Mouse (Mus musculus) stomach, embryonic 15.5 days (tissue): Measurements from ENCODE around the gene Olfr827. TPM values are rescaled to one million over a fixed set of nuclear protein-coding genes. Genes with fewer than 3 reads are reported as not detected.

Source experiments
- ATAC-seq: fragments of 200-750 bp; cut with Nextera tagmentation; 2 replicates; pipeline ENCODE4 v1.8.0; 2017; ENCODE audit warnings: low read depth, moderate number of reproducible peaks, moderate TSS enrichment; ENCODE audit not compliant: insufficient read depth, low FRiP score
- H3K27ac ChIP-seq: fragments of 300-500 bp; sonication (generic); 2 replicates; pipeline ENCODE4 v1.5.1; 2015; ENCODE audit warnings: mild to moderate bottlenecking, inconsistent platforms
- H3K27me3 ChIP-seq: fragments of 300-500 bp; sonication (generic); replicated peaks from 2 replicates; pipeline ENCODE4 v1.6.1; 2015; ENCODE audit warnings: inconsistent platforms
- H3K36me3 ChIP-seq: fragments of 300-500 bp; sonication (generic); 2 replicates; pipeline ENCODE4 v1.6.1; 2015; ENCODE audit warnings: inconsistent platforms
- H3K4me1 ChIP-seq: fragments of 300-500 bp; sonication (generic); 2 replicates; pipeline ENCODE4 v1.6.1; 2015; ENCODE audit warnings: inconsistent platforms
- H3K4me2 ChIP-seq: fragments of 300-500 bp; sonication (generic); 2 replicates; pipeline ENCODE4 v1.6.1; 2015; ENCODE audit warnings: mild to moderate bottlenecking, inconsistent platforms
- H3K4me3 ChIP-seq: fragments of 300-500 bp; sonication (generic); replicated peaks from 2 replicates; pipeline ENCODE4 v1.5.1; 2015; ENCODE audit warnings: inconsistent platforms
- H3K9ac ChIP-seq: fragments of 300-500 bp; sonication (generic); 2 replicates; pipeline ENCODE4 v1.6.1; 2015; ENCODE audit warnings: inconsistent platforms
- H3K9me3 ChIP-seq: fragments of 300-500 bp; sonication (generic); 2 replicates; pipeline ENCODE4 v1.6.1; 2016; ENCODE audit warnings: inconsistent platforms
- WGBS: fragments of 180-500 bp; shearing (Covaris S2); methylation state at CpG from one replicate; pipeline ENCODE4 v1.1.7; 2015; 5-methylcytosine and 5-hydroxymethylcytosine counted together
- polyA plus RNA-seq: library from polyadenylated mRNA; unstranded; fragments of >200 nt; fragmentation: Nextera tagmentation; extraction: Ambion mirVana; gene quantifications from 2 replicates; pipeline ENCODE4 v1.2.1, GENCODE M21; 2015

Olfr827 gene
- not detected in 2 replicates for polyA plus RNA-seq

- WGBS = 89% methylated on average over 1 of the region's 1 CpGs
- Histone ChIP-seq H3K9me3 (no peaks in the 10 kb centered on the region), H3K27ac (no peak within 1 kb of the TSS), H3K4me3 (no peak within 1 kb of the TSS), H3K4me1 (no peaks in the 10 kb centered on the region), H3K9ac (no peak within 1 kb of the TSS), H3K4me2 (no peak within 1 kb of the TSS), H3K27me3 (no peaks in the 10 kb centered on the region), H3K36me3 (no peaks in the 10 kb centered on the region)
- ATAC-seq = no peak
Measured at GRCm38 (mm10) chr10:130214303-130214702, at the start of gene Olfr827. Olfr827 (minus strand) TSS chr10:130214403.

GRCm38 (mm10) chr10:130263203-130263602 lies 49.0 kb upstream of the Olfr827 start:
- WGBS = 58% methylated on average over 4 of the region's 4 CpGs
- H3K27me3 ChIP-seq = no peaks in the 10 kb centered on the region
- H3K4me2 ChIP-seq = no peak overlapping the region
- no peak overlapping the region for H3K9ac ChIP-seq
- H3K4me1 ChIP-seq = no peaks in the 10 kb centered on the region
- no peak overlapping the region for H3K4me3 ChIP-seq
- no peaks in the 10 kb centered on the region for H3K9me3 ChIP-seq
- no peak overlapping the region for H3K27ac ChIP-seq
- no peaks in the 10 kb centered on the region for H3K36me3 ChIP-seq
- ATAC-seq = no peak

GRCm38 (mm10) chr10:130259483-130259882 lies 45.3 kb upstream of the Olfr827 start:
- no peak for ATAC-seq
- no peaks in the 10 kb centered on the region for H3K27me3 ChIP-seq
- no peak overlapping the region for H3K27ac ChIP-seq
- WGBS = 71% methylated on average over 1 of the region's 1 CpGs
- H3K4me2 ChIP-seq = no peak overlapping the region
- H3K36me3 ChIP-seq = no peaks in the 10 kb centered on the region
- no peaks in the 10 kb centered on the region for H3K4me1 ChIP-seq
- H3K4me3 ChIP-seq = no peak overlapping the region
- no peak overlapping the region for H3K9ac ChIP-seq
- no peaks in the 10 kb centered on the region for H3K9me3 ChIP-seq

- Histone ChIP-seq H3K27me3 (no peaks in the 10 kb centered on the region), H3K4me1 (no peaks in the 10 kb centered on the region), H3K9ac (no peak overlapping the region), H3K27ac (no peak overlapping the region), H3K4me2 (no peak overlapping the region), H3K36me3 (no peaks in the 10 kb centered on the region), H3K9me3 (no peaks in the 10 kb centered on the region), H3K4me3 (no peak overlapping the region)
- 3% methylated on average over 2 of the region's 2 CpGs for WGBS
- no peak for ATAC-seq
Measured at GRCm38 (mm10) chr10:130244271-130244670, 30.1 kb upstream of the Olfr827 start.

- 72% methylated on average over 2 of the region's 2 CpGs for WGBS
- Histone ChIP-seq H3K9me3 (no peaks in the 10 kb centered on the region), H3K36me3 (no peaks in the 10 kb centered on the region), H3K4me3 (no peak overlapping the region), H3K4me2 (no peak overlapping the region), H3K27me3 (no peaks in the 10 kb centered on the region), H3K27ac (no peak overlapping the region), H3K9ac (no peak overlapping the region), H3K4me1 (no peaks in the 10 kb centered on the region)
- no peak for ATAC-seq
Measured at GRCm38 (mm10) chr10:130238318-130239209, 24.4 kb upstream of the Olfr827 start.

- no peaks in the 10 kb centered on the region for H3K9me3 ChIP-seq
- no peaks in the 10 kb centered on the region for H3K36me3 ChIP-seq
- 45% methylated on average over 1 of the region's 1 CpGs for WGBS
- H3K4me2 ChIP-seq = no peak overlapping the region
- H3K4me3 ChIP-seq = no peak overlapping the region
- H3K4me1 ChIP-seq = no peaks in the 10 kb centered on the region
- H3K9ac ChIP-seq = no peak overlapping the region
- no peaks in the 10 kb centered on the region for H3K27me3 ChIP-seq
- no peak for ATAC-seq
- no peak overlapping the region for H3K27ac ChIP-seq
Measured at GRCm38 (mm10) chr10:130234576-130234975, 20.4 kb upstream of the Olfr827 start.

GRCm38 (mm10) chr10:130232117-130232516 lies 17.9 kb upstream of the Olfr827 start:
- Histone ChIP-seq H3K4me3 (no peak overlapping the region), H3K36me3 (no peaks in the 10 kb centered on the region), H3K4me2 (no peak overlapping the region), H3K9ac (no peak overlapping the region), H3K4me1 (no peaks in the 10 kb centered on the region), H3K27me3 (no peaks in the 10 kb centered on the region), H3K27ac (no peak overlapping the region), H3K9me3 (no peaks in the 10 kb centered on the region)
- WGBS = 88% methylated on average over 1 of the region's 1 CpGs
- ATAC-seq = no peak

GRCm38 (mm10) chr10:130229584-130229983 lies 15.4 kb upstream of the Olfr827 start:
- H3K27ac ChIP-seq = no peak overlapping the region
- no peak for ATAC-seq
- no peaks in the 10 kb centered on the region for H3K36me3 ChIP-seq
- H3K9ac ChIP-seq = no peak overlapping the region
- no peak overlapping the region for H3K4me3 ChIP-seq
- H3K4me1 ChIP-seq = no peaks in the 10 kb centered on the region
- H3K9me3 ChIP-seq = no peaks in the 10 kb centered on the region
- H3K27me3 ChIP-seq = no peaks in the 10 kb centered on the region
- no peak overlapping the region for H3K4me2 ChIP-seq
- 81% methylated on average over 5 of the region's 5 CpGs for WGBS

GRCm38 (mm10) chr10:130228246-130228645 lies 14.0 kb upstream of the Olfr827 start:
- no peaks in the 10 kb centered on the region for H3K27me3 ChIP-seq
- no peak overlapping the region for H3K4me3 ChIP-seq
- WGBS = 0% methylated on average over 1 of the region's 1 CpGs
- H3K36me3 ChIP-seq = no peaks in the 10 kb centered on the region
- no peak overlapping the region for H3K27ac ChIP-seq
- H3K4me1 ChIP-seq = no peaks in the 10 kb centered on the region
- H3K9ac ChIP-seq = no peak overlapping the region
- no peak overlapping the region for H3K4me2 ChIP-seq
- ATAC-seq = no peak; the same call in 1 of the 2 replicates
- no peaks in the 10 kb centered on the region for H3K9me3 ChIP-seq

- Histone ChIP-seq H3K4me3 (no peak overlapping the region), H3K4me1 (no peaks in the 10 kb centered on the region), H3K4me2 (no peak overlapping the region), H3K36me3 (no peaks in the 10 kb centered on the region), H3K9ac (no peak overlapping the region), H3K27me3 (no peaks in the 10 kb centered on the region), H3K9me3 (no peaks in the 10 kb centered on the region), H3K27ac (no peak overlapping the region)
- WGBS = 58% methylated on average over 3 of the region's 3 CpGs
- no peak for ATAC-seq
Measured at GRCm38 (mm10) chr10:130225034-130225433, 10.8 kb upstream of the Olfr827 start.

- Histone ChIP-seq H3K27me3 (no peaks in the 10 kb centered on the region), H3K27ac (no peak within 1 kb of the TSS), H3K36me3 (no peaks in the 10 kb centered on the region), H3K4me1 (no peaks in the 10 kb centered on the region), H3K9me3 (no peaks in the 10 kb centered on the region), H3K4me2 (no peak within 1 kb of the TSS), H3K9ac (no peak within 1 kb of the TSS), H3K4me3 (no peak within 1 kb of the TSS)
- no peak for ATAC-seq
- 61% methylated on average over 1 of the region's 1 CpGs for WGBS
Measured at GRCm38 (mm10) chr10:130184086-130184485, 30.1 kb downstream of the Olfr827 start, which contains the start of gene Olfr826. Olfr826 (minus strand) TSS chr10:130184186.

GRCm38 (mm10) chr10:130166666-130167065 lies 47.5 kb downstream of the Olfr827 start, which contains the start of gene Olfr825:
Olfr825 (minus strand) TSS chr10:130166766.
- Histone ChIP-seq H3K9me3 (no peaks in the 10 kb centered on the region), H3K27me3 (no peaks in the 10 kb centered on the region), H3K4me1 (no peaks in the 10 kb centered on the region), H3K27ac (no peak within 1 kb of the TSS), H3K4me2 (no peak within 1 kb of the TSS), H3K36me3 (no peaks in the 10 kb centered on the region), H3K9ac (no peak within 1 kb of the TSS), H3K4me3 (no peak within 1 kb of the TSS)
- ATAC-seq = no peak
